Mouse (Mus musculus): ENCODE measurements at regions not wholly inside any gene's neighbourhood (a gene's known extent, or its start where the extent isn't known, plus 50 kb on each side); places are given as distances from the start of the nearest gene placed in this dataset.

DNA sequence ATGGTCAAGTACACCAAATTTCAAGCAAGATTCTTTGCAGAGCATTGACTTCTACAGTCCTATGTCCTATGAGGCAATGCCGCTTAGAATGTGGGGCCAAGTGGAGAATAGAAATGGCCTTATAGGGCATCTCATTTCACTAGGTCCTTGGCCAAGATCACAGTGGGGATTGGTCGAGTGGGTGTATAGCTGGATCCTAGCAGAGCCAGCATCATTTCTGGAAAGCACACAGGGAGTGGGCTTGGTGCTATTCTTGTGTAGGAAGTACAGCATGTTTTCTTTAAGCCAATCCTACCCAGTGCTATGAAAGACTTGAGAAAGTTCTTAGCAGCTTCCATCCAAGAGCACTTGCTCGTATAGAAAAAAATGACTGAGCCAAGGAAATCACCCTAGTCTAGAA lies 178.2 kb upstream of the Ntm start:
- Histone ChIP-seq H3K27ac (no peak overlapping the region), H3K4me1 (replicated peaks; ENCODE audit: control insufficient read depth in 2 of 2, insufficient read depth in 2 of 2, low read length in 1 of 2) (no peaks in the 10 kb centered on the region), H3K36me3 (replicated peaks; ENCODE audit: control insufficient read depth, insufficient read depth, low read depth) (no peaks in the 10 kb centered on the region), H3K9ac (replicated peaks) (no peak overlapping the region), H3K27me3 (ENCODE audit: control insufficient read depth, insufficient read depth, low read length) (no peaks in the 10 kb centered on the region), H3K9me3 (ENCODE audit: control insufficient read depth, low read length) (no peaks in the 10 kb centered on the region), H3K4me2 (ENCODE audit: low read depth) (no peak overlapping the region), H3K4me3 (ENCODE audit: insufficient read depth in 1 of 2, low read depth in 2 of 2, low read length in 2 of 2) (no peak overlapping the region)
- WGBS (ENCODE audit: insufficient replicate concordance), result 49% methylated on average over 3 of the region's 3 CpGs
- ATAC-seq (ENCODE audit: insufficient read depth), result no peak
- no peak for TF ChIP-seq CTCF (IDR thresholded peaks at IDR 0.05; ENCODE audit: low read depth)
- DNase-seq (ENCODE audit: low read depth in 3 of 3, low spot score in 3 of 3), result no peak

DNA sequence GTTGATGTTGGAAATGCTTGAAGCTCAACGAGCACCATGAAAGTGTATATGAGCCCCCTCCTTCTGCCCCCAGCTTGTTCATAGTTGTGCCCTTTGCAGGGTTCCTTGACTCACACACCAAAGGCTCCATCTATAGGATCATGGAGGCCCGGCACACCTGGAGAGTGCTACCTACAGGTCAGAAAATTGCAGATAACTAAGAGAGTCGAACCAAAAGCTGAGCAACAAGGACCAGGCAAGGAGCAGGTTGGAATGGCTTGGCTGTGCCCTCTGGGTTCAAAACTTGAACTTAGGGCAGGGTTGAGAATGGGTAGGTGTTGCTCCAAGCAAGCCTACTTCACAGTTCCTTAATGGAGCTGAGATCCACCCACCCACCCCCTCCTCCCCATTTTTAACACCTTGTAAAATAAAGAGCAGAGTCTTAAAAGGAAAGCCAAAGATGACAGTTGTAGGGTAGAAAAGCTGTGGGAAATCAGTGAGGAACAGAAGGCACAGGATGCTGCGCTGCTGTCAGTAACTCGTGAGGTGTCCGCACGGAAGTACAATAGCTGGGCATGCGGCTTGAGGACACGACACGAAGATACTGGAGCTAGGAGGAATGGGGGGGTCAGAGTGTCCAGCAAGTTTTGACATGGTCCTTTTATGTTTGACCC lies 180.0 kb upstream of the Ntm start:
- H3K27ac ChIP-seq, result no peak overlapping the region
- no peaks in the 10 kb centered on the region for H3K9me3 ChIP-seq (ENCODE audit: control insufficient read depth, low read length)
- no peaks in the 10 kb centered on the region for H3K27me3 ChIP-seq (ENCODE audit: control insufficient read depth, insufficient read depth, low read length)
- ATAC-seq (ENCODE audit: insufficient read depth), result no peak
- H3K36me3 ChIP-seq (replicated peaks; ENCODE audit: control insufficient read depth, insufficient read depth, low read depth), result no peaks in the 10 kb centered on the region
- TF ChIP-seq EP300 (IDR thresholded peaks at IDR 0.05; ENCODE audit: low read depth), result no peak
- TF ChIP-seq CTCF (IDR thresholded peaks at IDR 0.05; ENCODE audit: low read depth), result no peak
- 66% methylated on average over 10 of the region's 10 CpGs for WGBS (ENCODE audit: insufficient replicate concordance)
- H3K9ac ChIP-seq (replicated peaks), result no peak overlapping the region
- DNase-seq (ENCODE audit: low read depth in 3 of 3, low spot score in 3 of 3), result no peak
- H3K4me1 ChIP-seq (replicated peaks; ENCODE audit: control insufficient read depth in 2 of 2, insufficient read depth in 2 of 2, low read length in 1 of 2), result no peaks in the 10 kb centered on the region
- no peak overlapping the region for H3K4me2 ChIP-seq (ENCODE audit: low read depth)
- no peak overlapping the region for H3K4me3 ChIP-seq (ENCODE audit: insufficient read depth in 1 of 2, low read depth in 2 of 2, low read length in 2 of 2)

- no peaks in the 10 kb centered on the region for H3K4me1 ChIP-seq (replicated peaks; ENCODE audit: control insufficient read depth in 2 of 2, insufficient read depth in 2 of 2, low read length in 1 of 2)
- WGBS (ENCODE audit: insufficient replicate concordance), result 36% methylated on average over 17 of the region's 17 CpGs
- no peak for DNase-seq (ENCODE audit: low read depth in 3 of 3, low spot score in 3 of 3)
These were observed 186.8 kb upstream of the Ntm start for GRCm38 (mm10) chr9:30149481-30150468.

GRCm38 (mm10) chr9:30151173-30151572 lies 188.2 kb upstream of the Ntm start:
- Histone ChIP-seq H3K27me3 (ENCODE audit: control insufficient read depth, insufficient read depth, low read length) (no peaks in the 10 kb centered on the region), H3K4me1 (replicated peaks; ENCODE audit: control insufficient read depth in 2 of 2, insufficient read depth in 2 of 2, low read length in 1 of 2) (no peaks in the 10 kb centered on the region), H3K36me3 (replicated peaks; ENCODE audit: control insufficient read depth, insufficient read depth, low read depth) (no peaks in the 10 kb centered on the region), H3K27ac (no peak overlapping the region), H3K9me3 (ENCODE audit: control insufficient read depth, low read length) (no peaks in the 10 kb centered on the region), H3K9ac (replicated peaks) (no peak overlapping the region), H3K4me3 (ENCODE audit: insufficient read depth in 1 of 2, low read depth in 2 of 2, low read length in 2 of 2) (no peak overlapping the region), H3K4me2 (ENCODE audit: low read depth) (no peak overlapping the region)
- TF ChIP-seq CTCF (IDR thresholded peaks at IDR 0.05; ENCODE audit: low read depth) (no peak), EP300 (IDR thresholded peaks at IDR 0.05; ENCODE audit: low read depth) (no peak)
- ATAC-seq (ENCODE audit: insufficient read depth) (no peak), DNase-seq (ENCODE audit: low read depth in 3 of 3, low spot score in 3 of 3) (no peak)
- WGBS (ENCODE audit: insufficient replicate concordance), result 75% methylated on average over 1 of the region's 1 CpGs

More at GRCm38 (mm10) chr9:30149481-30150468, 186.8 kb upstream of the Ntm start:
- Histone ChIP-seq H3K4me3 (ENCODE audit: insufficient read depth in 1 of 2, low read depth in 2 of 2, low read length in 2 of 2) (no peak overlapping the region), H3K9me3 (ENCODE audit: control insufficient read depth, low read length) (no peaks in the 10 kb centered on the region), H3K27ac (no peak overlapping the region), H3K4me2 (ENCODE audit: low read depth) (no peak overlapping the region), H3K27me3 (ENCODE audit: control insufficient read depth, insufficient read depth, low read length) (no peaks in the 10 kb centered on the region), H3K9ac (replicated peaks) (no peak overlapping the region), H3K36me3 (replicated peaks; ENCODE audit: control insufficient read depth, insufficient read depth, low read depth) (no peaks in the 10 kb centered on the region)
- no peak for TF ChIP-seq CTCF (IDR thresholded peaks at IDR 0.05; ENCODE audit: low read depth)
- TF ChIP-seq EP300 (IDR thresholded peaks at IDR 0.05; ENCODE audit: low read depth), result no peak
- ATAC-seq (ENCODE audit: insufficient read depth), result no peak

- Histone ChIP-seq H3K9ac (replicated peaks) (no peak overlapping the region), H3K27ac (no peak overlapping the region), H3K9me3 (ENCODE audit: control insufficient read depth, low read length) (no peaks in the 10 kb centered on the region), H3K27me3 (ENCODE audit: control insufficient read depth, insufficient read depth, low read length) (no peaks in the 10 kb centered on the region), H3K4me2 (ENCODE audit: low read depth) (no peak overlapping the region), H3K4me1 (replicated peaks; ENCODE audit: control insufficient read depth in 2 of 2, insufficient read depth in 2 of 2, low read length in 1 of 2) (no peaks in the 10 kb centered on the region), H3K4me3 (ENCODE audit: insufficient read depth in 1 of 2, low read depth in 2 of 2, low read length in 2 of 2) (no peak overlapping the region), H3K36me3 (replicated peaks; ENCODE audit: control insufficient read depth, insufficient read depth, low read depth) (no peaks in the 10 kb centered on the region)
- 61% methylated on average over 13 of the region's 13 CpGs for WGBS (ENCODE audit: insufficient replicate concordance)
- no peak for DNase-seq (ENCODE audit: low read depth in 3 of 3, low spot score in 3 of 3)
- ATAC-seq (ENCODE audit: insufficient read depth), result no peak
- no peak for TF ChIP-seq EP300 (IDR thresholded peaks at IDR 0.05; ENCODE audit: low read depth)
- no peak for TF ChIP-seq CTCF (IDR thresholded peaks at IDR 0.05; ENCODE audit: low read depth)
These were observed 203.4 kb upstream of the Ntm start for GRCm38 (mm10) chr9:30166235-30166752.

All from liver, embryonic 14.5 days (tissue).